Mouse (Mus musculus) liver, embryonic 12.5 days (tissue): Measurements from ENCODE around the gene Bphl. TPM values are rescaled to one million over a fixed set of nuclear protein-coding genes. Genes with fewer than 3 reads are reported as not detected.

Experiments
- ATAC-seq: fragments of 200-750 bp; cut with Nextera tagmentation; 2 replicates; pipeline ENCODE4 v1.8.0; 2017; ENCODE audit warnings: moderate number of reproducible peaks, mild to moderate bottlenecking, moderate library complexity
- H3K27ac ChIP-seq: fragments of 300-500 bp; sonication (generic); 2 replicates; pipeline ENCODE4 v1.5.1; 2016; ENCODE audit warnings: mild to moderate bottlenecking
- H3K27me3 ChIP-seq: fragments of 300-500 bp; sonication (generic); replicated peaks from 2 replicates; pipeline ENCODE4 v1.6.1; 2016; ENCODE audit warnings: mild to moderate bottlenecking, moderate library complexity
- H3K36me3 ChIP-seq: fragments of 300-500 bp; sonication (generic); 2 replicates; pipeline ENCODE4 v1.6.1; 2016; ENCODE audit warnings: mild to moderate bottlenecking, moderate library complexity
- H3K4me1 ChIP-seq: fragments of 300-500 bp; sonication (generic); 2 replicates; pipeline ENCODE4 v1.6.1; 2016
- H3K4me2 ChIP-seq: fragments of 300-500 bp; sonication (generic); 2 replicates; pipeline ENCODE4 v1.6.1; 2016; ENCODE audit warnings: mild to moderate bottlenecking, moderate library complexity
- H3K4me3 ChIP-seq: fragments of 300-500 bp; sonication (generic); 2 replicates; pipeline ENCODE4 v1.5.1; 2016; ENCODE audit warnings: mild to moderate bottlenecking, moderate library complexity
- H3K9ac ChIP-seq: fragments of 300-500 bp; sonication (generic); 2 replicates; pipeline ENCODE4 v1.6.1; 2016; ENCODE audit warnings: mild to moderate bottlenecking, moderate library complexity
- H3K9me3 ChIP-seq: fragments of 300-500 bp; sonication (generic); replicated peaks from 2 replicates; pipeline ENCODE4 v1.6.1; 2016; ENCODE audit warnings: mild to moderate bottlenecking, moderate library complexity
- WGBS: fragments of 180-500 bp; shearing (Covaris S2); methylation state at CpG from one replicate; pipeline ENCODE4 v1.1.7; 2016; ENCODE audit not compliant: insufficient replicate concordance; 5-methylcytosine and 5-hydroxymethylcytosine counted together
- polyA plus RNA-seq: library from polyadenylated mRNA; unstranded; fragments of >200 nt; fragmentation: Nextera tagmentation; extraction: Ambion mirVana; gene quantifications from 2 replicates; pipeline ENCODE4 v1.2.1, GENCODE M21; 2016

Gene Bphl
- polyA plus RNA-seq, 1 experiment from 2014 or later = 29.2 TPM

GRCm38 (mm10) chr13:34100733-34101132, 63.3 kb downstream of the Bphl start:
- Histone ChIP-seq H3K9me3 (no peaks in the 10 kb centered on the region), H3K27me3 (no peaks in the 10 kb centered on the region), H3K4me1 (peaks cover 31% of the 10 kb centered on the region), H3K36me3 (no peaks in the 10 kb centered on the region), H3K4me2 (peak overlapping the region; percentile 56), H3K27ac (peak overlapping the region; percentile 82), H3K9ac (peak overlapping the region; percentile 43), H3K4me3 (peak overlapping the region; percentile 30)
- 17% methylated on average over 3 of the region's 3 CpGs for WGBS
- peak; percentile 93 for ATAC-seq

DNA sequence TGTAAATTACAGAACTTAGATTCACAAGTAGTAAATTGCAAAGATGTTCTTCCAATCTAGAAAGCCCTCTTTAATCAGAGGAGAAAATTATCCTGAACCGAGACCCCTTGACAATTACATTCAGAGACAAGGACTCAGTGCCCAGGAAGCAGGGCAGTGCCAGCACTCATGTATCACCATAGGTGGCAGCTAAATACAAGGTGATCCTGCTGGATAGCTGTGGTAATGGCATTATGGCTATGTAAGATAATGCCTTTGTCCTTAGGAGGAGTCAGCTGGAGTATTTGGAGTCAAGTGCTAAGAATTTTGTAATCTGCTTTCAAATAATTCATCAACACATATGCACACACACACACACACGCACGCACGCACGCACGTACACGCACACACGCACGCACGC, 63.9 kb downstream of the Bphl start:
- Histone ChIP-seq H3K9me3 (no peaks in the 10 kb centered on the region), H3K36me3 (no peaks in the 10 kb centered on the region), H3K4me2 (peak overlapping the region; percentile 56), H3K9ac (peak overlapping the region; percentile 43), H3K27ac (peak overlapping the region; percentile 82), H3K4me3 (peak overlapping the region; percentile 30), H3K27me3 (no peaks in the 10 kb centered on the region), H3K4me1 (peaks cover 27% of the 10 kb centered on the region)
- peak; percentile 62 for ATAC-seq
- 88% methylated on average over 10 of the region's 10 CpGs for WGBS

DNA sequence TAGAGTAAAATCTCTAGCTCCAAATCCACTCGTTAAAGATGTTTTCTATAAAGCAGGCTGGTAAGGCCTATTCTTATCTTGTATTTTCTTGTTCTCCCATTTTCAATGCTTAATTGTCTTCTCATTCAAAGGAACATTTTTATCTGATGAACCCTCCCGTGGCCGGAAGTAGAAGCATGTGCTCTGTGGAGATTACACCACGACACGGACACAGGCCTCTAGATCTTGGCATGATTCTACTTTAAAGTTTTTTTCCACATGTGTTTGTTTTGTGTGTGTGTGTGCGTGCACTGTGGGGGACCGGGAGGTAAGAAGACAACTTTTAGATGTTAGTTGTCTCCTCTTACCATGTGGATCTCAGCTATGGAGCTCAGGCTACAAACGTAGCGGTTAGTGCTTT, 64.5 kb downstream of the Bphl start:
- peak overlapping the region; percentile 56 for H3K4me2 ChIP-seq
- ATAC-seq = peak; percentile 50

GRCm38 (mm10) chr13:34105364-34105763, 68.0 kb downstream of the Bphl start:
- no peak overlapping the region for H3K27ac ChIP-seq
- no peak overlapping the region for H3K9ac ChIP-seq
- 57% methylated on average over 1 of the region's 1 CpGs for WGBS
- H3K9me3 ChIP-seq = no peaks in the 10 kb centered on the region
- no peak overlapping the region for H3K4me2 ChIP-seq
- H3K4me1 ChIP-seq = peaks cover 30% of the 10 kb centered on the region
- ATAC-seq = no peak
- H3K4me3 ChIP-seq = no peak overlapping the region
- H3K27me3 ChIP-seq = no peaks in the 10 kb centered on the region
- no peaks in the 10 kb centered on the region for H3K36me3 ChIP-seq

More for the DNA sequence above, 64.5 kb downstream of the Bphl start:
- Histone ChIP-seq H3K36me3 (no peaks in the 10 kb centered on the region), H3K4me1 (peaks cover 31% of the 10 kb centered on the region), H3K4me3 (no peak overlapping the region), H3K27ac (peak overlapping the region; percentile 82), H3K27me3 (no peaks in the 10 kb centered on the region), H3K9me3 (no peaks in the 10 kb centered on the region), H3K9ac (no peak overlapping the region)
- WGBS = 36% methylated on average over 9 of the region's 9 CpGs

GRCm38 (mm10) chr13:34106256-34106655, 68.9 kb downstream of the Bphl start:
- Histone ChIP-seq H3K4me2 (no peak overlapping the region), H3K4me3 (no peak overlapping the region), H3K27me3 (peaks cover 7% of the 10 kb centered on the region; the same call in 1 of the 2 replicates), H3K4me1 (peaks cover 21% of the 10 kb centered on the region), H3K9me3 (no peaks in the 10 kb centered on the region), H3K27ac (no peak overlapping the region), H3K9ac (no peak overlapping the region), H3K36me3 (no peaks in the 10 kb centered on the region)
- 74% methylated on average over 2 of the region's 2 CpGs for WGBS
- ATAC-seq = no peak

DNA sequence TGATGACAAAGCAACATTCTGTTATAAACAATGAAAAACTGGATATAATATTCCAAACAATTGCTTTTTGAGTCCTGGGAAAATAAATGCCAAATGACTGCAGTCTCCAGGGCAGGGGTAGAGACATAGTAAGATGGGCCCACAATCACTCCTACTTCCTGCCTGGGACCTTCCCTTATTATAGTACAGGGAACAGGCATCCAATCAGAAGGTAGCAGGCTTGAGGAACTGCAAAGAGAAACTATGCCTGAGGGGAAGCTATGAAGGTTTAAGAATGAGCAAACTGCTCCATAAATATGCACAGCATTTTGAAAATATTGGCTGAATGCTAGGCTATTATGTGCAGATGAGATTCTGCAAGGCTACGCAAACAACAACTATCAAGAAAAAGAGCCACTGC, 69.6 kb downstream of the Bphl start:
- Histone ChIP-seq H3K27ac (no peak overlapping the region), H3K9me3 (no peaks in the 10 kb centered on the region), H3K9ac (no peak overlapping the region), H3K27me3 (peaks cover 8% of the 10 kb centered on the region; the same call in 1 of the 2 replicates), H3K36me3 (no peaks in the 10 kb centered on the region), H3K4me3 (no peak overlapping the region), H3K4me2 (no peak overlapping the region), H3K4me1 (peaks cover 14% of the 10 kb centered on the region)
- 94% methylated on average over 1 of the region's 1 CpGs for WGBS
- ATAC-seq = no peak

DNA sequence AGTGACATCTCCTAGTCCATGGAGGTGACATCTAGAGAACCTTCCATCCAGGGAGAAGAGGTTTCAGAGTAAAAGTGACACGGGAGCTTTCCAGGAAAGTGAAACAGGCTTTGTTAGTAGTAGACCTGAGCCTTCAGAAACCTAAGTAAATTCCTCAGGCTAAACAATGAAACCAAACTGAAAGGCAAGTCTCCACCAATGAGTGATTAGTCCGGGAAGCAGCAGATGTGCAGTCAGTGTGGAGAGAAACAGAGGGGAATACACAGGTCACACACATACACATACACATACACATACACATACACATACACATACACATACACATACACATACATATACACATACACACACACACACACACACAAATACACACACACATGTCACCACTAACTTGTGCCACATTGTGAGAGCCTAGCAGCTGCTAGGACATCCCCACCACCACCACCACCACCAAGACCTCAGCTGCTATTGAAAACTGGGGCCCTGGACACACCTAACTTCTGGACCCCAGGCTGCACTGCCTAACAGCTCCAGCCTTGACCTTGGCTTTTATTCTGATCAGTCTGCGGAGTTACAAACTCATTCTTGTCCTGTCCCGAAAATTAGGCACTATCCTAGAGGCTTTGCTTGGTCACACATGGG, 71.8 kb downstream of the Bphl start:
- peaks cover 8% of the 10 kb centered on the region; the same call in 1 of the 2 replicates for H3K27me3 ChIP-seq
- no peak overlapping the region for H3K9ac ChIP-seq
- ATAC-seq = no peak
- 0 out of 2 replicates have a peak, but pooled peaks cover 8% of the 10 kb centered on the region for H3K4me1 ChIP-seq
- no peak overlapping the region for H3K4me3 ChIP-seq
- 68% methylated on average over 4 of the region's 4 CpGs for WGBS
- H3K27ac ChIP-seq = no peak overlapping the region
- H3K4me2 ChIP-seq = no peak overlapping the region
- no peaks in the 10 kb centered on the region for H3K36me3 ChIP-seq
- no peaks in the 10 kb centered on the region for H3K9me3 ChIP-seq

- Histone ChIP-seq H3K9ac (no peak overlapping the region), H3K9me3 (no peaks in the 10 kb centered on the region), H3K27ac (no peak overlapping the region), H3K4me1 (peaks cover 12% of the 10 kb centered on the region; the same call in 1 of the 2 replicates), H3K4me3 (no peak overlapping the region), H3K4me2 (no peak overlapping the region), H3K27me3 (peaks cover 8% of the 10 kb centered on the region; the same call in 1 of the 2 replicates), H3K36me3 (no peaks in the 10 kb centered on the region)
- 56% methylated on average over 4 of the region's 4 CpGs for WGBS
- no peak for ATAC-seq
Measured at GRCm38 (mm10) chr13:34109677-34110058, 72.3 kb downstream of the Bphl start.

- ATAC-seq = no peak
Measured at GRCm38 (mm10) chr13:34111019-34111418, 73.6 kb downstream of the Bphl start.

DNA sequence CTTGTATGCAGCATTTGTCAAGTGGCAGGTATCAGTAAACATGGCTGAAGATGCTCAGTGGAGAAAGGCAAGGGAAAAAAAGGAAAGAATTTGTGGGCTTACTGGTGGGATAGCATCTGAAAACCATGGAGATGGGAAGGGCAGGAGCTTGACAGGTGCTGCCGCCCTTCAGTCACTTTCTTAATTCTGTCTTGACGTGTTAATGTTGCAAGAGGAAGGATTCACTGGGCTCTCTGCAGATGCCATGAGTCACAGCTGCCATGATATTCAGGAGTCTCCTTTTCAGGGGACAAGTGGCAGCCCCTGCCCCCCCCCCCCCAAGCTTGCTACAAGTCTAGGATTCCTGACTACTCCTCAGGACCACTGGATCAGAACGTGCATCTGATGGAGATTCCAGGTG, 74.5 kb downstream of the Bphl start:
- H3K4me2 ChIP-seq = no peak overlapping the region
- peaks cover 28% of the 10 kb centered on the region for H3K4me1 ChIP-seq
- H3K27ac ChIP-seq = no peak overlapping the region
- no peaks in the 10 kb centered on the region for H3K36me3 ChIP-seq
- H3K9me3 ChIP-seq = no peaks in the 10 kb centered on the region
- WGBS = 78% methylated on average over 3 of the region's 3 CpGs
- H3K9ac ChIP-seq = no peak overlapping the region
- no peak overlapping the region for H3K4me3 ChIP-seq
- H3K27me3 ChIP-seq = peaks cover 8% of the 10 kb centered on the region; the same call in 1 of the 2 replicates
- no peak for ATAC-seq

More at GRCm38 (mm10) chr13:34111019-34111418, 73.6 kb downstream of the Bphl start:
- Histone ChIP-seq H3K36me3 (no peaks in the 10 kb centered on the region), H3K9me3 (no peaks in the 10 kb centered on the region), H3K27ac (no peak overlapping the region), H3K4me3 (no peak overlapping the region), H3K9ac (no peak overlapping the region), H3K4me2 (no peak overlapping the region), H3K4me1 (peaks cover 23% of the 10 kb centered on the region), H3K27me3 (peaks cover 8% of the 10 kb centered on the region; the same call in 1 of the 2 replicates)
- 63% methylated on average over 5 of the region's 5 CpGs for WGBS

- Histone ChIP-seq H3K36me3 (no peaks in the 10 kb centered on the region), H3K27ac (no peak overlapping the region), H3K27me3 (peaks cover 8% of the 10 kb centered on the region; the same call in 1 of the 2 replicates), H3K9me3 (no peaks in the 10 kb centered on the region), H3K4me1 (peaks cover 29% of the 10 kb centered on the region), H3K4me3 (no peak overlapping the region), H3K9ac (no peak overlapping the region), H3K4me2 (no peak overlapping the region)
- WGBS = 75% methylated on average over 5 of the region's 5 CpGs
- ATAC-seq = no peak
Measured at GRCm38 (mm10) chr13:34112369-34113081, 75.1 kb downstream of the Bphl start.

- Histone ChIP-seq H3K4me1 (peaks cover 33% of the 10 kb centered on the region), H3K4me3 (no peak overlapping the region), H3K36me3 (no peaks in the 10 kb centered on the region), H3K4me2 (no peak overlapping the region), H3K9me3 (no peaks in the 10 kb centered on the region), H3K27me3 (peaks cover 8% of the 10 kb centered on the region; the same call in 1 of the 2 replicates), H3K27ac (no peak overlapping the region), H3K9ac (no peak overlapping the region)
- 74% methylated on average over 3 of the region's 3 CpGs for WGBS
- ATAC-seq = no peak
Measured at GRCm38 (mm10) chr13:34113086-34113485, 75.7 kb downstream of the Bphl start.
